Mouse (Mus musculus): ENCODE data around the gene Tbr1.

DNA sequence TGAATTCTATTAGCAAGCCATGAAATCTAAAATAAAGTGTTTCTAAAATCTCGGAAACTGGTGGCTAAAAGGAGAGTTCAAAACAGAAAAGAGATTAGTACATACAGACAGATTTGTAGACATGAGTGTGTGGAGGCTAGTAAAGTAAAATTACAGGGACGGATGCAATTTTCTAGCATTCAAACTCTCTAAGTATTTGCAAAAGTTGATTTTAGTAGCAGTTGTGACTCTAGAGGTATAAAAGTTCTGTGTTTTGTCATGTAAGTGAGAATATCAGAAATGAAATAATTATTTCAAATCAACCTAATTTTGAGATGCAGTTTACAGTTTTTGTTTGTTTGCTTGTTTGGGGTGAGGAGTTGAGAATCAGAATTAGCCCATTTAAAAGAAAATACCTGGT lies 5.1 kb downstream of the Tbr1 start:
- TF ChIP-seq CTCF (conservative IDR thresholded peaks at IDR 0.05; ENCODE audit: insufficient read depth, insufficient read length, low read depth, low read length) = no peak
- no peak for TF ChIP-seq POLR2A (IDR thresholded peaks at IDR 0.05; ENCODE audit: low read depth, low read length)
